Mouse (Mus musculus) intestine, embryonic 14.5 days (tissue): ENCODE measurements around the gene Sept9. TPM values are rescaled to one million over a fixed set of nuclear protein-coding genes. Genes with fewer than 3 reads are reported as not detected.

ENCODE experiments used
- ATAC-seq: fragments of 200-750 bp; cut with Nextera tagmentation; replicated peaks from 2 replicates; pipeline ENCODE4 v1.8.0; 2017; ENCODE audit warnings: low read depth, moderate number of reproducible peaks, moderate TSS enrichment, moderate library complexity; ENCODE audit not compliant: low FRiP score, low TSS enrichment
- DNase-seq: peaks from one replicate; pipeline ENCODE4 v3.0.0-alpha.2; 2018; ENCODE audit warnings: low spot score
- H3K27ac ChIP-seq: fragments of 300-500 bp; sonication (generic); 2 replicates; pipeline ENCODE4 v1.5.1; 2014; ENCODE audit warnings: low read depth, mild to moderate bottlenecking, control low read depth
- H3K27me3 ChIP-seq: fragments of 300-500 bp; sonication (generic); replicated peaks from 2 replicates; pipeline ENCODE4 v1.6.1; 2014; ENCODE audit warnings: low read length, control low read depth; ENCODE audit not compliant: control insufficient read depth, insufficient read depth
- H3K36me3 ChIP-seq: fragments of 300-500 bp; sonication (generic); 2 replicates; pipeline ENCODE4 v1.6.1; 2014; ENCODE audit warnings: low read length, control low read depth; ENCODE audit not compliant: control insufficient read depth, insufficient read depth
- H3K4me1 ChIP-seq: fragments of 300-500 bp; sonication (generic); replicated peaks from 2 replicates; pipeline ENCODE4 v1.6.1; 2014; ENCODE audit warnings: low read length, control low read depth, mixed read lengths; ENCODE audit not compliant: control insufficient read depth, insufficient read depth
- H3K4me2 ChIP-seq: fragments of 300-500 bp; sonication (generic); 2 replicates; pipeline ENCODE4 v1.6.1; 2014; ENCODE audit warnings: low read length
- H3K4me3 ChIP-seq: fragments of 300-500 bp; sonication (generic); 2 replicates; pipeline ENCODE4 v1.5.1; 2014; ENCODE audit warnings: low read depth, low read length, control low read depth, mixed read lengths
- H3K9ac ChIP-seq: fragments of 300-500 bp; sonication (generic); 2 replicates; pipeline ENCODE4 v1.6.1; 2014; ENCODE audit warnings: mild to moderate bottlenecking, low read length
- H3K9me3 ChIP-seq: fragments of 300-500 bp; sonication (generic); 2 replicates; pipeline ENCODE4 v1.6.1; 2016; ENCODE audit warnings: low read length, control low read depth; ENCODE audit not compliant: control insufficient read depth
- WGBS: fragments of 180-500 bp; shearing (Covaris S2); extraction: QIAGEN DNeasy Blood & Tissue Kit; methylation state at CpG from one replicate; pipeline ENCODE4 v1.1.7; 2014; 5-methylcytosine and 5-hydroxymethylcytosine counted together
- polyA plus RNA-seq: library from polyadenylated mRNA; unstranded; fragments of >200 nt; fragmentation: Nextera tagmentation; extraction: Ambion mirVana; gene quantifications from 2 replicates; pipeline ENCODE4 v1.2.1, GENCODE M21; 2014

Gene Sept9
- polyA plus RNA-seq, 1 experiment from 2014 or later: 143 TPM

- Histone ChIP-seq H3K9ac (no peak overlapping the region), H3K9me3 (no peaks in the 10 kb centered on the region), H3K36me3 (peaks cover 46% of the 10 kb centered on the region), H3K4me1 (peaks cover 13% of the 10 kb centered on the region; the same call in 1 of the 2 replicates), H3K4me3 (no peak overlapping the region), H3K4me2 (no peak overlapping the region), H3K27me3 (no peaks in the 10 kb centered on the region), H3K27ac (no peak overlapping the region)
- 89% methylated on average over 13 of the region's 13 CpGs for WGBS
- DNase-seq (no peak), ATAC-seq (no peak)
Measured at GRCm38 (mm10) chr11:117159257-117159945, 40.1 kb upstream of the Sept9 start.

GRCm38 (mm10) chr11:117159946-117160307 lies 39.5 kb upstream of the Sept9 start:
- Histone ChIP-seq H3K27me3 (no peaks in the 10 kb centered on the region), H3K36me3 (peaks cover 41% of the 10 kb centered on the region), H3K9me3 (no peaks in the 10 kb centered on the region), H3K4me1 (peaks cover 13% of the 10 kb centered on the region; the same call in 1 of the 2 replicates), H3K4me2 (no peak overlapping the region), H3K4me3 (no peak overlapping the region), H3K27ac (no peak overlapping the region), H3K9ac (no peak overlapping the region)
- ATAC-seq (no peak), DNase-seq (no peak)
- 90% methylated on average over 5 of the region's 5 CpGs for WGBS

GRCm38 (mm10) chr11:117160791-117161190 lies 38.7 kb upstream of the Sept9 start:
- H3K4me1 ChIP-seq: peaks cover 12% of the 10 kb centered on the region; the same call in 1 of the 2 replicates
- no peaks in the 10 kb centered on the region for H3K27me3 ChIP-seq
- H3K36me3 ChIP-seq: peaks cover 33% of the 10 kb centered on the region
- H3K4me3 ChIP-seq: no peak overlapping the region
- DNase-seq (no peak), ATAC-seq (no peak)
- H3K9me3 ChIP-seq: no peaks in the 10 kb centered on the region
- no peak overlapping the region for H3K27ac ChIP-seq
- H3K4me2 ChIP-seq: no peak overlapping the region
- H3K9ac ChIP-seq: no peak overlapping the region
- WGBS: 95% methylated on average over 12 of the region's 12 CpGs

GRCm38 (mm10) chr11:117161574-117161973 lies 37.9 kb upstream of the Sept9 start:
- Histone ChIP-seq H3K36me3 (peaks cover 27% of the 10 kb centered on the region), H3K27me3 (no peaks in the 10 kb centered on the region), H3K4me1 (0 out of 2 replicates have a peak, but pooled peaks cover 6% of the 10 kb centered on the region), H3K9ac (no peak overlapping the region), H3K4me3 (no peak overlapping the region), H3K4me2 (no peak overlapping the region), H3K9me3 (no peaks in the 10 kb centered on the region), H3K27ac (no peak overlapping the region)
- WGBS: 56% methylated on average over 8 of the region's 8 CpGs
- DNase-seq (no peak), ATAC-seq (no peak)

- 0 out of 2 replicates have a peak, but pooled peaks cover 3% of the 10 kb centered on the region for H3K4me1 ChIP-seq
- H3K9ac ChIP-seq: no peak overlapping the region
- H3K36me3 ChIP-seq: peaks cover 19% of the 10 kb centered on the region
- WGBS: 85% methylated on average over 9 of the region's 9 CpGs
- no peaks in the 10 kb centered on the region for H3K27me3 ChIP-seq
- H3K9me3 ChIP-seq: no peaks in the 10 kb centered on the region
- no peak for DNase-seq
- no peak overlapping the region for H3K4me2 ChIP-seq
- no peak overlapping the region for H3K27ac ChIP-seq
- ATAC-seq: no peak
- H3K4me3 ChIP-seq: no peak overlapping the region
Measured at GRCm38 (mm10) chr11:117163098-117163497, 36.4 kb upstream of the Sept9 start.

GRCm38 (mm10) chr11:117163771-117164170 lies 35.7 kb upstream of the Sept9 start:
- H3K9me3 ChIP-seq: no peaks in the 10 kb centered on the region
- no peak for ATAC-seq
- peaks cover 15% of the 10 kb centered on the region for H3K36me3 ChIP-seq
- no peak for DNase-seq
- H3K27me3 ChIP-seq: no peaks in the 10 kb centered on the region
- H3K4me3 ChIP-seq: no peak overlapping the region
- no peak overlapping the region for H3K4me2 ChIP-seq
- 81% methylated on average over 6 of the region's 6 CpGs for WGBS
- H3K9ac ChIP-seq: no peak overlapping the region
- H3K4me1 ChIP-seq: no peaks in the 10 kb centered on the region
- no peak overlapping the region for H3K27ac ChIP-seq

- WGBS: 78% methylated on average over 20 of the region's 20 CpGs
Measured at GRCm38 (mm10) chr11:117168278-117169087, 31.0 kb upstream of the Sept9 start.

GRCm38 (mm10) chr11:117169088-117169635 lies 30.3 kb upstream of the Sept9 start:
- WGBS: 92% methylated on average over 11 of the region's 11 CpGs
- Histone ChIP-seq H3K4me3 (no peak overlapping the region), H3K27me3 (no peaks in the 10 kb centered on the region), H3K4me1 (no peaks in the 10 kb centered on the region; the same call in 1 of the 2 replicates), H3K9me3 (no peaks in the 10 kb centered on the region), H3K27ac (no peak overlapping the region), H3K4me2 (no peak overlapping the region), H3K9ac (no peak overlapping the region), H3K36me3 (no peaks in the 10 kb centered on the region)
- DNase-seq: no peak
- ATAC-seq: no peak

More at GRCm38 (mm10) chr11:117168278-117169087, 31.0 kb upstream of the Sept9 start:
- DNase-seq: no peak
- Histone ChIP-seq H3K9ac (no peak overlapping the region), H3K27me3 (no peaks in the 10 kb centered on the region), H3K9me3 (no peaks in the 10 kb centered on the region), H3K4me2 (no peak overlapping the region), H3K4me3 (no peak overlapping the region), H3K36me3 (no peaks in the 10 kb centered on the region), H3K4me1 (no peaks in the 10 kb centered on the region), H3K27ac (no peak overlapping the region)
- no peak for ATAC-seq
